Mouse (Mus musculus): ENCODE data around the gene Enho.

DNA sequence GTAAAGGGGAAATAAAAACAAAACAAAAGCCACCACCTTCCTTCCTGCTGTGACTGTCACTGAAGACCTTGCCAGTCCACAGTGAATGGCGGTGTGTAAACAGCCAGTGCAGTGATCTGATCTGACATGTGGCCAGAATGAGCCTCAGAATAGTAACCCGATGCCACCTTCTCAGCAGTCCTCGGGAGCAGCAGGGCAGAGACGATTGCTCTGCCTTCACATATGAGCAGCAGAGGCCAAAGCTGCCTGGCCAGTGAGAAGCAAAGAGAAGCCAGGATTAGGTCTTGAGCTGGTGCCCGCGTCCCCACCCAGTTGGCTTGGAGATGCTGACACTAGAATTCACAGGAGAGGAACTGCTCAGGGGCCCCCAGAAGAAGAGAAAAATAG is 29.5 kb downstream of the Enho start:
- TF ChIP-seq CTCF (IDR thresholded peaks at IDR 0.05; ENCODE audit: borderline replicate concordance, extremely low read depth, insufficient read depth, insufficient read length) (no peak), POLR2A (IDR thresholded peaks at IDR 0.05; ENCODE audit: borderline replicate concordance, extremely low read depth, insufficient read depth, insufficient read length, poor library complexity, severe bottlenecking) (no peak)
